Mouse (Mus musculus) adrenal gland, adult (tissue): ENCODE results near the gene Ppp2r5b.
A peak's percentile ranks its signal among the peaks of the same experiment; 100 is the strongest.

Experiments used
- DNase-seq, 2 experiments: peaks; one replicate each; pipeline ENCODE4 v3.0.0; 2022 to 2023; ENCODE audit warnings: low spot score in 1 of 2; ENCODE audit not compliant: inconsistent age in 2 of 2

Gene Ppp2r5b

GRCm38 (mm10) chr19:6238740-6239139 is 3.1 kb upstream of the Ppp2r5b start:
- DNase-seq: no peak

GRCm38 (mm10) chr19:6236842-6237241 is 1.2 kb upstream of the Ppp2r5b start:
- peak in 1 of 2 experiments; percentile 60 for DNase-seq

- DNase-seq: peak; percentile 93 to 97
Measured at GRCm38 (mm10) chr19:6236053-6236441, 375 bp upstream of the Ppp2r5b start.

- peak; percentile 81 to 88 for DNase-seq
Measured at GRCm38 (mm10) chr19:6234337-6235083, 1.2 kb downstream of the Ppp2r5b start.

GRCm38 (mm10) chr19:6233647-6234046 is 2.0 kb downstream of the Ppp2r5b start:
- DNase-seq: no peak

GRCm38 (mm10) chr19:6231036-6231435 is 4.6 kb downstream of the Ppp2r5b start:
- DNase-seq: peak; percentile 73 to 81

GRCm38 (mm10) chr19:6230411-6230810 is 5.3 kb downstream of the Ppp2r5b start:
- DNase-seq: peak; percentile 90 to 94

GRCm38 (mm10) chr19:6227864-6228263 is 7.8 kb downstream of the Ppp2r5b start:
- peak in 1 of 2 experiments; percentile 58 for DNase-seq

GRCm38 (mm10) chr19:6226763-6227162 is 8.9 kb downstream of the Ppp2r5b start:
- peak; percentile 77 to 88 for DNase-seq

GRCm38 (mm10) chr19:6226135-6226534 is 9.5 kb downstream of the Ppp2r5b start, which contains the start of gene Gpha2:
Gpha2 (plus strand) TSS chr19:6226380.
- peak; percentile 51 to 61 for DNase-seq

- DNase-seq: no peak
Measured at GRCm38 (mm10) chr19:6218606-6219005, 17.1 kb downstream of the Ppp2r5b start.

GRCm38 (mm10) chr19:6216046-6216705 is 19.5 kb downstream of the Ppp2r5b start:
- DNase-seq: peak; percentile 76 to 86

GRCm38 (mm10) chr19:6206716-6207115 is 29.0 kb downstream of the Ppp2r5b start:
- no peak for DNase-seq

GRCm38 (mm10) chr19:6204265-6204664 is 31.4 kb downstream of the Ppp2r5b start:
- DNase-seq: peak in 1 of 2 experiments; percentile 43

- no peak for DNase-seq
Measured at GRCm38 (mm10) chr19:6184131-6184530, 51.5 kb downstream of the Ppp2r5b start, which contains the start of gene Majin. Majin (plus strand) TSS chr19:6184388.

- peak in 1 of 2 experiments; percentile 43 for DNase-seq
Measured at GRCm38 (mm10) chr19:6182534-6182933, 53.1 kb downstream of the Ppp2r5b start.

- DNase-seq: peak in 1 of 2 experiments; percentile 52
Measured at GRCm38 (mm10) chr19:6181629-6182028, 54.0 kb downstream of the Ppp2r5b start.

- DNase-seq: no peak
Measured at GRCm38 (mm10) chr19:6178775-6179174, 56.9 kb downstream of the Ppp2r5b start.
